Mouse (Mus musculus) monocyte, adult 5-6 weeks (primary cell): ENCODE results near the gene Ccdc167. TPM values are rescaled to one million over a fixed set of nuclear protein-coding genes. Genes with fewer than 3 reads are reported as not detected.

ENCODE experiments used
- ATAC-seq: fragments of 153-309, 156-312 bp; replicated peaks from 2 replicates; pipeline ENCODE4 v1.8.0; 2017; ENCODE audit warnings: mild to moderate bottlenecking; ENCODE audit not compliant: low TSS enrichment, insufficient number of reproducible peaks, severe bottlenecking, poor library complexity, low FRiP score
- total RNA-seq: library from RNA; stranded (forward); fragments of 200-1000, 200-491, 200-594 nt; gene quantifications from 3 replicates; pipeline ENCODE4 v1.2.3, GENCODE M21; 2017

Ccdc167 gene
- total RNA-seq, 1 experiment from 2014 or later, result 5.0 TPM

DNA sequence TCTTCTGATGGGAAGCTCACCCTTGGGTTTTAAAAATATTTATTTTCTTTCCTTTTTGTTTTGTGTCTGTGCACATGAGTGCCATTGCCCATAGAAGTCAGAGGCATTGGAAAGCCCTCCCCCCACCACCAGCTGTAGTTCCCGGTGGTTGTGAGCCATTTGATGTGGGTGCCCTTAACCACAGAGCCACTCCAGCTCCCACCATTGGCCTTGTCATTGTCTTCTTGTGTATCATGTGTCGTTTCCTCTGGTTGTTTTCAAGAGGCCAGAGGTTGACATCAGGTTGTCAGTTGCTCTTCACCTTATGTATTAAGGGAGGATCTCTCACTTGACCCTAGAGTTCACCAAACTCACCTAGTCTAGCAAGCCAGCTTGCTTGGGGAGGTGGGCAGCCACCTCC is 23.3 kb downstream of the Ccdc167 start:
- no peak for ATAC-seq

DNA sequence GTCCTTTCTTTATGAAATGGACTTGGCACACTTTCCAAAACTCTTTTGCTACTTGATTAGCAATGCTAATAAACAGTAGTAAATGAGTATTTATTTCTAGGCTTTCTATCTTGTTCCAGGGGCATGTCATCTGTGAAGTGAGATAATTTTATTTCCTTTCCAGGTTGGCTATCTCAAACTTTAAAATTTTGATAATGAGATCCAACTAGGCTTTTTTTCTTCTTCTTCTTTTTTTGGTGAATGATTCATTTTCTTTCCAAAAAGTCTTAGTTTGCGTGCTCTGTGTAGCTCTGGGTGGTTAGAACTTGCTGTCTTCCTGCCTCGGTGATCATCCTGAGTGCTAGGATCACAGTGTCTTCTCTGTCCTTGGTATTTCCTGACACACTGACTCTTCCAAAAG is 24.0 kb downstream of the Ccdc167 start:
- ATAC-seq, result no peak

DNA sequence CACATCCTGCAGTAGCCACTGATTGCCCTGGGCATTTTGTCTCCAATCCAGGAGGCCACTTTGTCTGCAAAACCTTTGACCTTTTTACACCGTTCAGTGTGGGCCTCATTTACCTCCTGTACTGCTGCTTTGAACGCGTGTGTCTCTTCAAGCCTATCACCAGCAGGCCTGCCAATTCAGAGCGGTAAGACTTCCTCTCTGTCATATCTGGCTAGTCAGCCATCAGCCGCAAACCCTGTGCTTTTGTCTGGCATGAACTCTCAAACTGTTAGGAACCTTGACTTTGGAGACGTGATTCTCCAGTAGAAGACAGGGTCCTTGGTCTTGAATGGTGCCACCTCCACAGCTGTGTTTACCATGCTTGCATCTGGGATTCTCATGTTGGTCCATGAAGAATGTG is 26.6 kb downstream of the Ccdc167 start:
- ATAC-seq, result no peak

DNA sequence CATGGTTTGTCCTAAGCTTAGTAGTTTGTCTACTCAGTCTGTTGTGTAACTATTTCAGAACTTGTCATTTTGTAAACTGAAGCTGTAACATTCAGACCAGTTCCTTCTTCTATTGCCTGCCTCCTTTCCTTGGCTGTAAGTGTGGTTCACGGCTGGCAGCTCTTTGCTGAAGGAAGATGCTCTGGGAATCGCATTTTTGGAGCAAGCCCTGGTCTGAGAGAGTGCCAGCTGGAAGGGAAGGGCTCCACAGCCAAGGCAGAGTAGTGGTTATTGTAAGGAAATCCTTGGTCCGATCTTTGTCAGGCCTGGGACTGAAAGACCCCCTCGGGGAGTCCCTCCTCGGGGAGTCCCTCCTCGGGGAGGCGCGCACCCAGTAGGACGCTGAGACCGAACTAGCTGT is 28.2 kb downstream of the Ccdc167 start:
- no peak for ATAC-seq

DNA sequence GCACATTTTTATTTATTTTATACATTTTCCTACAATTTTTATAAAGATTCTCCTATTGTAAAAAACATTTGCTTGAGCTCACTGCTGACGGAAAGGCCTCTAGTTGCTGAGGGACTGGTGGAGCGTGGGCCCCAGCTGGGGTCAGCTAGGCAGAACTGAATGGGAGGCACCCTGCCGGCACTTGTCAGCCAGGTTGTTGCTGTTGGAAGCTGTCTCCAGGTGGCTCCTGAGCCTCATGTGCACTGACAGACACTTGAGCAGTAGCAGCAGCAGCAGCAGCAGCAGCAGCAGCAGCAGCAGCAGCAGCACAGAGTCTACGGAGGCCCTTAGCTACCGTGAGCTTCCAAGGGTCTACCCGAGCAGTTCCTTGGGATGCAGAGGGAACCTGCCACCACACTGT is 29.5 kb downstream of the Ccdc167 start:
- no peak for ATAC-seq

DNA sequence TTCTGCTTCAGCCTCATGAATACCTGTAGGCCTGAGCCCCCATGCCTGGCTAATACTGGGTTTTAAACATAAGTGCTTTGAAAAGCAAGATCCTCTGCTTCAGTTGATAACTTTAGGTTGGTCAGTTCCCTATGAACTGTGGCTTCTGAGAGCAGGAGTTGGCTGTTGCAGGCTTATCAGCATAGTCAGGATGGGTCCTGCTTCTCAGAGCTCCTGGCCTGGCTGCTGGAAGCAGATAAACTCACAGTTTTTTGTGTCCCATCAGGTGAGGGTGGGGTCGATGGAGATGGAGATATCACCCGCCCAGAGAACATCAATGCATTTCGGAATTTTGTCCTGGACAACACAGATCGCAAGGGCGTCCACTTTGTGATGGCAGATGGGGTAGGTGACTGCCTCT is 30.1 kb downstream of the Ccdc167 start:
- no peak for ATAC-seq

DNA sequence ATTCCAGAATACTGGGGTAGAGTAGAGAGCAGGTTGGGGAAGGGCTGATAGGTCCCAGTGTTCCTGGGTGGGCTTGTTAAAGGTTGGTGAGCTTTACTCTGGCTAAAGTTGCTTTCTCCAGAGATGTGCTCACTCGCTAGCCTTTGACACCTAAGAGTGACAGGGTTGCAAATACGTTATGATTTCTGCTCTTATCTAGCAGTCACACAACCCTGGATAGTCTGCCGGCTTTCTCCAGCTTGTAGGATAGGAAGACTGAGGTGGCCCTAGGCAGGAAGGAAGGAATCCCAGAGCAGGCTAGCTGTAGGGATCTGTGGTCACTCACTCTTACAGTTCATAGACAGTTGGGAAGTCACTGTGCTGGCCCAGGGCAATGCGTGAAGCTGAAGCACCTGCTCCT is 32.6 kb downstream of the Ccdc167 start:
- no peak for ATAC-seq

DNA sequence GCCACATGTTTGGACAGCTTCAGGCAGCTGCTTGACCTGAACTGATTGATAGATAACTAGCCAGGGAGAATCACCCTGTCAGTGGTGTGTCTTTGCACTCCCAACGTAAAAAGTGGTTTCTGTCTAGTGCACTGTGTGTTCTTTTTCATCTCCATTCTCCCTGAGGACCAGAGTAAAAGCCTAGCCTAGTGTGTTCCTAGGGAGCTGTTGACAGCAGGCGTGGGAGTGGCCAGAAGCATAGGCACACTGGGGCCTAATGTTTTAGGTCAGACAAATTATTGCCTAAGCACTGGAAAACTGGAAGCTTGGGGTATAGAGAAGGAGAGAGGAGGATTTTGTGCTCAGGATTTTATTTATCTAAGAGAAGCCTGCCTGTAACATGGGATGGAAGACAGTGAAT is 33.7 kb downstream of the Ccdc167 start:
- no peak for ATAC-seq

DNA sequence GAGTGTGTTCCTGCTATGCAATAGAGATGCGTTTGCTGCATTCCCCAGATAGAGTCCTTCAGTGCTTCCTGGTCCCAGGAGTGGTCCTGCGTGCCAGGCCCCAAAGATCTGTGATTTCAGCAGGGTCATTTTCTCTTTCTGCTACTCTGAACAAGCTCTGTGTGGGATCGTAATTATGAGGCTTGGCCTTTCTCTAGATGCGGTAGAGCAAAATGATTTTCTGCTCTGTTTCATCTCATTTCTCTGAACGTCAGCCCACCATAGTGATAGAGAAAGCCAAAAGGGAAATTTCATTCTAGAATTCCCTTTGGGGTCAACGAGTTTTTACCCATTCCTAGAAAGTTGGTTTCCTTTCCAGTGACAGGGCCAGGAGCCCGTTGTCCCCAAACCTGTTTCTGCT is 34.6 kb downstream of the Ccdc167 start:
- no peak for ATAC-seq

DNA sequence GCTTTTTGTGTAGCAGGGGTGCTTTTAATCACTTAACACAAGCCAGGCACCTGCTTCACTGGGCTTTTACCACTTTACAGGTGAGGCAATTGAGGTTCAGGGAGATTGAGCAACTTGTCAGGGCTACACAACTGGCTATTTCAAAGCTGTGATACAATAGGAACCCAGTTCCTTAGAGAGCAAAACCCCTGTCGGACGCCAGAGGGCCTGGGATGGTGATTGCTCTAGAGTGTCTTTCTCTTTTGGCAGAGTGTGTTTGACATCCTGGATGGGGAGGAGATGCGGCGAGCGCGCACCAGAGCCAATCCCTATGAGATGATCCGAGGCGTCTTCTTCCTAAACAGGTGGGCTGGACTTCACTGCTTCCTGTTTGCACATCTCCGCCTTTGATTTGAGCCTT is 35.2 kb downstream of the Ccdc167 start:
- no peak for ATAC-seq

DNA sequence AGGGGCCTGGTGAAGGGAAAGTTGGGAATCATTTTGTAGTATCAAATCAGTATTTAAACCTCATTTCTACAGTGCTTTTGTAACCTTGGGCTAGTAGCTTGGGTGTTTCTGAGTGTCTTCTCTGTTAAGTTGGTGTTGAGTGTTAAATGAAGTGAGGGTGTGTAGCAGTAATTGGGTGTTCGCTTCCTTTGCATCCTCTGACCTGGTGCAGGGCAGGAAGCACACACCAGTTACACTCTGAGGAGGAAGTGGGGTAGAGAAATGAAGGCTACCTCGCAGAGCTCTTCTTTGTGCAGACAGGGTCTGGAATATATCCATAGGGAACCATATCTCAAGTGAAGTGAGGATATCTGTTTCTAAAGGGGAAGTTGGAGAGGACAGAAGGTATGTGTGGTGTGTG is 35.9 kb downstream of the Ccdc167 start:
- ATAC-seq, result no peak

DNA sequence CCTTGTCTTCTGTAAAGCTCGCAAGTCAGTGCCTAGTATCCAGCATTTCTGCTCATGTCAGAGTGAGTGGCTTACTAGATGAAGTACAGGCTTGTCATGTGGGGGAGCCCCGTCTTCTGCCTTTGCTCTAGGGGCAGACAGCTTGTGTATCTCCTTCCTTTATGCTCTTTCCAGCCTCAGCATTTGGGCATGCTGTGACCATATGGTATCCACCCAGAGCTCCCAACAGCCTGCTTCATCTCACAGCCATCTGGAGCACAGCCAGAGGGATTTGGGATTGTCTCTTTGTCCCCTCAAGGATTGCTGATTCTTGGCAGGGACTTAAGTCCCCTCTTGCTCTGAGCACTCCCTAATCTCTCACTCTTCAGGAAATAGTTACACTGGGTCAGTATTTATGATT is 36.7 kb downstream of the Ccdc167 start:
- ATAC-seq, result no peak

DNA sequence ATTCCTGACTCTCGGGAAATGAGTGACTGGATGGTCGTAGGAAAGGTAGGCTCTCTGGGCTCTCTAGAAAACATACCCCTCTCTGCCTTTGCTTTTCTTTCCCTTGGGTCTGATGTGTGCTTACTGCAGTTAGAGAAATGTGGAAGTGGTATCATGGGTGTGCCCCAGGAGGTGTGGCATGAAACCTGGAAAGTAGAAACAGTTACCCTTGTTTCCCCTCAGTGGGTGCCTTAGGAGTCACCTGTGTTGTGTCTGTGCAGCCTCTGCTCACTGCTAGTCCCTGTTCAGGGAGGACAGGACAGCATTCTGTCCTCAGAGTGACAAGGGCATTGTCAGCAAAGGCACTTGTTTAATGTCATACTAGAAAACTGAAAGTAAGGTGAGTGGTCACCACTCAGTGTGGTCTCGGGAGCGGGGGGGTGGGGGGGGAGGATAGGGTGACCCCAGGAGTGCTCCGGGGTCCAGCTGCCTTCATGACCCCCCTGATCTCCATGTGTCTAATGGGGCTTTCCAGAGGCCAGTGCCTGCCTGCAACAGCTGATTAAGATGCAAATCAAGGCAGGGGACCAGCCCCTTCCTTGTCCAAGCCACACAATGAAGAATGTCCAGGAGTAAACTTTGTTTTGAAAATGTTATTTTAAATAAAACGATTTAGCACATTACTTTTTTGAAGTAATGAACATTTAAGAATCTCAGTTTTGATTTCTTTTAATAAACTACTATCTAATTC is 37.6 kb downstream of the Ccdc167 start:
- no peak for ATAC-seq

DNA sequence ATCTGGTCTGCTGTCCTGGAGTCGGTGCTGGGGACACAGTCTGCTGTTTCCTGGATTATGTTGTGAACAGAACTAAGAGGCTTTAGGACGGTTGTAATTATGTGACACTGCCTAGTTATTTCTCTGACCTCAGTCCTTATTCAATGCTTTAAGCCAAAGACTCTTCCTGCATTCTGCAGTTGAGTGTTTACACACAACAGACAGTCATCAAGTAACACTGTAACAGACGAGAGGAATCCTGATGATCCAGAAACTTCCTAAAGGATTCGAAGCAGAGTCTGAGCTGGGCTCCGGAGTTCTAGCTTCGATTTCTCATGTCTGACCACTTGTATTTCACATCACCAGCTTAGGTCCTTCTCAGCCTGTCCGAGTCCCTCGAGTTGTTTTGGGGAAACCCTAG is 38.3 kb downstream of the Ccdc167 start:
- ATAC-seq, result no peak

DNA sequence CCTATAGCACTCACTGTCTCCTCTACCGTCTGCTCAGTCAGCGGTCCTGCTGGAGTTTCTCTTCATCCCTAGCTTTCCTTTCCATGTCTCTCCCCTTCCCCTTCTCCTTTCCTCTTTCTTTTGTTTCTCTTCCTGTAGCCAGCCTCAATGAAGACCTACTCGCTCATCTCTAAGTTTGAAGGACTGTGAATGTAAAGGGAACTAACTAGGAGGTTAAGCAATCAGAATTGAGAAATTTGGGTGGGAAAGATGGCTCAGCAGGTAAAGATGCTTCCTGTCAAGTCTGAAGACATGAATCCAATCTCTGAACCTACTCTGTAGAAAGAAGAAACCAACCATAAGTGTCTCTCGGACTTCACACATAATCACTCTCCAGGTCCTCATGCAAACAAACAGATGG is 43.5 kb downstream of the Ccdc167 start:
- ATAC-seq, result no peak

DNA sequence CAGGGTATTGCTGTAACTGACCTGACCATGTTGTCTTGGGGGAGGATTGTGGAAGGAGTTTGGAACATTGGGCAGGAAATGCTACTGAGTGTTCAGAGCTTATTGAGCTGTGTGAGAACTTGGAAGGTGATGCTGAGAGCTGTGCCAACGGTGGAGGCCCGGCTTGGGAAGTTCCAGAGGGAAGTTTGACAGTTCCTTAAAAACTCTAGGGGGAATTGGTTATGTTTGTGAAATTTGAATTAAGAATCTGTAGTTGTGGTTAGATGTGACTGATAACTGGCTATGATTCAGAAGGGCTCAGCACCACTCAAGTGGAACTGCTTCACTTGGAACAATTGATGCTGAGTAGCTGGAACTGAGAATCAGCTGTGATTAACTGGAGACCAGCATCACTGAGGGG is 45.8 kb downstream of the Ccdc167 start:
- ATAC-seq, result no peak

DNA sequence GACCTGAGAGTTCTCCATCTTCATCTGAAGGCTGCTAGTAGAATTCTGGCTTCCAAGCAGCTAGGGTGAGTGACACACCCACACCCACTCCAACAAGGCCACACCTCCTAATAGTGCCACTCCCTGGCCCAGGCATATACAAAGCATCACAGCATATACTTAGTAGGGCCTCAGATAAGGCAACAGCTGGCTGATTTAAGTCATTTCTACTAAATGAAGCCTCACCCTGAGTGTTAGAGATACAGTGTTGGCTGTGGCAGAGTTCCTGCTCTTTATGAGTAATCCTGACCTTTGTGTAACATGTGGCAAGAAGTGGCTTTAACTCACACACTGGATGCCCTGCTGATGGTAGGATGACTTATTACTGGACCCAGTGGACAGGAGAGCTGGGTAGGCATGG is 46.9 kb downstream of the Ccdc167 start:
- 0 out of 2 replicates have a peak, but pooled peaks have one; percentile 15 for ATAC-seq

DNA sequence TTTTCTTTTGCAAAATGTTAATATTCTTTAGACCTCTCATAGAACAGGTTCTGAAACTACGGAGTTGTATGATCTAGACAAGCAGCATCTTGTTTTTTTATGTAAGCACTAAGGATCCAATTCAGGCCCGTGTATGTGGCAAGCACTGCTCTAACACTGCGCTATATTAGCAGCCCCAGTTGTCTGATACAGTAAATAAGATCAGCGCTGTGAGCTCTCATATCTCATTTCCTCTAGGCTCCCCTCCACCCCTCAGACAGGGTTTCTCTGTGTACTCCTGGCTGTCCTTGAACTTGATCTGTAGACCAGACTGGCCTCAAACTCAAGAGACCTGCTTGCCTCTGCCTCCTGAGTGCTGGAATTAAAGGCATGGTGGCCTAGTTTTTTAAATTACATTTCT is 47.8 kb downstream of the Ccdc167 start:
- no peak for ATAC-seq

DNA sequence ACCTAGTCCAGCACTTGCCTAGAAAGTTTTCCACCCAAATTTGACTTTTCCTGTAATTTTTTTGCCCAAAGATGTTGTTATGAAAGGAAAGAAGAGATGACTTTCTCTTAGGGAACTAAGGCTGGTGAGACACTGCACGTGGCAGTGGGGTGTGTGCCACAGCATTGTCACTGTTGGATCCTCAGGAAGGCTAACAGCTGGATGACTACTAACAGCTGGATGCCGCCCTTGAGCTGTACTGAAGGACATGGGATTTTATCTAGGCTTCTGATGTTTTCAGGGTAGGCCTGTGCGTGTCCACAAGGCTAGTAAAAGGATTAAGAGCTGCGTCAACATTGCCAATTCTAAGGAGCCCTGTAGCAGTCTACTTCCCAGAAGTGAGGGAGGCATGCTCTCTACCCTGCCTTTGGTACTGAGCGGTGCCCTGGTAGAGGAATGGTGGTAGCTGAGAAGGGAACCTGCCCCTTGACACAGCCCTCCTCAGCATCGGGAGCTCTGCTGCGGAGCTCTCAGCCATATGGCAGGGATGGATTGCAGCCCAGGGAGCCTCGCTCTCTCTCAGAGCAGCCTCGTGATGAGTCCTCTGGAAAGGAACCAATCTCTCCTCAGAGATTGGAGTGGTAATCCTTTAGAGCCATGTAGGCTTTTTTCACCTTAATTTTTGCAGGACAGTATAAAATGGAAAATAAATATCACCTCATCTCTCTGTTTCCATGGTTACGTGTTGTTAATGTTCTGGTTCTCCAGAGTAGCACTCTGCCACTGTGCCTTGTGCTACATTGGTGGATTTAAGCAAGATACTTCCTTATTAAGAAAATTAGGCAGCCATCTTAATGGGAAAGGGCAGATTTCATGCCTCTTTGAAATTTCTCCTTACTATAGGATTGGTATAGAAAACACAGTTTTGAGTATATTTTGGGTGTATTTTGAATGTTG is 48.5 kb downstream of the Ccdc167 start:
- no peak for ATAC-seq

DNA sequence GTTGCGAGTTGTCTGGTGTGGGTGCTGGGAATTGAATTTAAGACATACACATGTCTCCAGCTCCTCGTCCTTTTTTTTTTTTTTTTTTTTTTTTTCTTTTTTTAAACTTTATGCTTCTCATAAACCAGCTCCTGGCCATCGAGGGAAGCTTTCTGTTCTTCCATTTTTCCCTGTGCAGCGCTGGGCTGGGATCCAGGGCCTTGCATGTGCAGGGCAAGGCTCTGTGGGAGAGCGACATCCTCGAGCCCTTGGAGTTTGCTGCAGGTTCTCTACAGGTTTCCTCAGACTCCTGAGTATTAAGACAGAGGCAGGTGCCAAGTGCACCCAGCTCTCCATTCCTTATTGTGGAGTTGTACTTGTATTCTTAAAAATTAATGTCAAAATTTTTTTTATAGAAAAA is 54.7 kb downstream of the Ccdc167 start:
- no peak for ATAC-seq
